Mouse (Mus musculus): ENCODE results near the gene Cox5a.

Cox5a gene

GRCm38 (mm10) chr9:57564609-57565008 lies 43.5 kb downstream of the Cox5a start:
- no peak for DNase-seq

- no peak for DNase-seq
Observed at GRCm38 (mm10) chr9:57565741-57566221, 44.7 kb downstream of the Cox5a start.

GRCm38 (mm10) chr9:57566846-57567245 lies 45.8 kb downstream of the Cox5a start:
- DNase-seq, result no peak

GRCm38 (mm10) chr9:57568500-57568899 lies 47.4 kb downstream of the Cox5a start:
- no peak for DNase-seq

- DNase-seq, result no peak
Observed at GRCm38 (mm10) chr9:57574397-57574796, 53.3 kb downstream of the Cox5a start.

GRCm38 (mm10) chr9:57575577-57575976 lies 54.5 kb downstream of the Cox5a start:
- no peak for DNase-seq

GRCm38 (mm10) chr9:57577144-57577849 lies 56.2 kb downstream of the Cox5a start:
- DNase-seq, result no peak
